Mouse (Mus musculus) embryonic facial prominence, embryonic 14.5 days (tissue): Measurements from ENCODE around the gene Efna1. TPM values are rescaled to one million over a fixed set of nuclear protein-coding genes. Genes with fewer than 3 reads are reported as not detected.

ENCODE experiments used
- ATAC-seq: fragments of 200-750 bp; cut with Nextera tagmentation; 2 replicates; pipeline ENCODE4 v1.8.0; 2017; ENCODE audit warnings: low read depth, moderate number of reproducible peaks, moderate TSS enrichment
- DNase-seq: peaks from one replicate; pipeline ENCODE4 v3.0.0-alpha.2; 2015; ENCODE audit warnings: low spot score
- H3K27ac ChIP-seq: fragments of 300-500 bp; sonication (generic); replicated peaks from 2 replicates; pipeline ENCODE4 v1.5.1; 2014; ENCODE audit warnings: low read depth, mild to moderate bottlenecking, low read length, moderate library complexity
- H3K27me3 ChIP-seq: fragments of 300-500 bp; sonication (generic); replicated peaks from 2 replicates; pipeline ENCODE4 v1.6.1; 2014; ENCODE audit warnings: low read length; ENCODE audit not compliant: control insufficient read depth, insufficient read depth
- H3K36me3 ChIP-seq: fragments of 300-500 bp; sonication (generic); 2 replicates; pipeline ENCODE4 v1.6.1; 2014; ENCODE audit warnings: low read length, mixed read lengths; ENCODE audit not compliant: control insufficient read depth, insufficient read depth
- H3K4me1 ChIP-seq: fragments of 300-500 bp; sonication (generic); 2 replicates; pipeline ENCODE4 v1.6.1; 2014; ENCODE audit warnings: antibody characterized with exemption, low read length; ENCODE audit not compliant: control insufficient read depth, insufficient read depth
- H3K4me2 ChIP-seq: fragments of 300-500 bp; sonication (generic); 2 replicates; pipeline ENCODE4 v1.6.1; 2014; ENCODE audit warnings: low read depth, mild to moderate bottlenecking, low read length, moderate library complexity, mixed read lengths
- H3K4me3 ChIP-seq: fragments of 300-500 bp; sonication (generic); 2 replicates; pipeline ENCODE4 v1.5.1; 2014; ENCODE audit warnings: low read depth, mild to moderate bottlenecking, low read length
- H3K9ac ChIP-seq: fragments of 300-500 bp; sonication (generic); 2 replicates; pipeline ENCODE4 v1.6.1; 2014; ENCODE audit warnings: low read depth, mild to moderate bottlenecking, low read length, moderate library complexity, mixed read lengths
- H3K9me3 ChIP-seq: fragments of 300-500 bp; sonication (generic); 2 replicates; pipeline ENCODE4 v1.6.1; 2016; ENCODE audit warnings: low read length; ENCODE audit not compliant: control insufficient read depth
- WGBS: fragments of 180-500 bp; shearing (Covaris S2); extraction: QIAGEN DNeasy Blood & Tissue Kit; methylation state at CpG from one replicate; pipeline ENCODE4 v1.1.7; 2014; 5-methylcytosine and 5-hydroxymethylcytosine counted together
- polyA plus RNA-seq: library from polyadenylated mRNA; unstranded; fragments of >200 nt; fragmentation: Nextera tagmentation; extraction: Ambion mirVana; gene quantifications from 2 replicates; pipeline ENCODE4 v1.2.1, GENCODE M21; 2014

Gene Efna1
- polyA plus RNA-seq, 1 experiment from 2014 or later: 33.8 TPM

DNA sequence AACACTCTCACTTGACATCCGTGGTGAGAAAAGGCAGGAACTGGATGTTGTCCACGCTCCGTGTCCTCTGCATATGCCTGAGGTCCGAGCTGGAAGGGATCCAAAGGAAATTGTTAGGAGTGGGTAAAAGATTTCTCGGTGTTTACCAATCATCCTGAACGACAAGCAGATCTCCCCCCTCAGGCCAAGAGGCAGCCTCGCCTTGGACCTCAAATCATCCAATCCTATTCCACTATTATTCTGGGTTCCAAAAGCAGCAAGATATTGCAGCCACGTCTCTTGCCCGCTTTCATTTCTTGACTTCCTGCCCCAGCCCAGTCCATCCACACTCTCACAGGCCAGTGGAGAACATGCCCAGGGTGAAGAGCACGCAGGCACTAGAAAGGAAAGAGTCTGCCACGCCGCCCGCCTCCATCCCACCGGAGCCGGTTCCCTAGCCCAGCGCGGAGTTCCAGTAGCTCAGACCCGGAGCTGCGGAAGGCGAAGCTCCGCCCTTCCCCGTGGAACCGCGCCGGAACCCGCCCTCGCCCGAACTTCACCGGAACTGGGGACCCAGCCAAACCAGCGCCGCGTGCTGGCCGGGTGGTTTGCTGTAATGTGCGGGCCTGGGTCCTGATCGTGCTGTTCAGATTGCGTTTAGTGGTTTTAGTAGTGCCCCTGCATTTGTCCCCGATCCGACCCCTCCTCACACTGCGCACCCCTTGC, 10.7 kb downstream of the Efna1 start, which contains the start of gene Slc50a1:
Slc50a1 (minus strand) TSS at position 520 of the 705 bp plus-strand sequence.
- Histone ChIP-seq H3K4me1 (peaks cover 27% of the 10 kb centered on the region), H3K9me3 (no peaks in the 10 kb centered on the region), H3K27me3 (no peaks in the 10 kb centered on the region), H3K4me2 (peak within 1 kb of the TSS; percentile 81), H3K36me3 (peaks cover 19% of the 10 kb centered on the region), H3K27ac (peak within 1 kb of the TSS; percentile 80), H3K4me3 (peak within 1 kb of the TSS; percentile 54), H3K9ac (peak within 1 kb of the TSS; percentile 69)
- DNase-seq (peak; percentile 79), ATAC-seq (peak; percentile 66)
- 3% methylated on average over 26 of the region's 39 CpGs for WGBS

DNA sequence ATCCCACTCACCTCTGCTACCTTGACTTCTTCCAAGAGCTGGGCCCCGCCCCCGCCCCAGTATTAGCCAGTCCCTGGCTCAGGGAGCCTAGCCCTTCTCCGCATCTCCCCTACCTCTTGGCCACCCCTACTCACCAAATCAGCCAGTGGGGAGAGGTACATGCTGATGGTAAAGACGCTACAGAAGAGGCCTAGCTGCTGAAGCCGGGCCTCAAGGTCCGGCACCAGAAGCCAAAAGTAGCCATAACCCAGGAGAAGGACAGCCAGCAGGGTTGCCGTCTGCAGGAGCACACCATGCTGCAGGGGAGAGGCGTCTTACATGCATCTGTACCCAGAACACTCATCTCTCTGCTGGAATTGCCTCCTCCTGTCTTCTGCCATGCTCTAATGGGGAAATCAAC, 12.0 kb downstream of the Efna1 start:
- Histone ChIP-seq H3K27ac (0 out of 2 replicates have a peak overlapping the region, but pooled peaks have one; percentile 2), H3K9me3 (no peaks in the 10 kb centered on the region), H3K4me3 (0 out of 2 replicates have a peak overlapping the region, but pooled peaks have one; percentile 4), H3K4me2 (peak overlapping the region; percentile 81), H3K9ac (no peak overlapping the region), H3K4me1 (peaks cover 27% of the 10 kb centered on the region), H3K36me3 (peaks cover 11% of the 10 kb centered on the region), H3K27me3 (no peaks in the 10 kb centered on the region)
- ATAC-seq: no peak
- WGBS: 40% methylated on average over 8 of the region's 8 CpGs
- DNase-seq: no peak

DNA sequence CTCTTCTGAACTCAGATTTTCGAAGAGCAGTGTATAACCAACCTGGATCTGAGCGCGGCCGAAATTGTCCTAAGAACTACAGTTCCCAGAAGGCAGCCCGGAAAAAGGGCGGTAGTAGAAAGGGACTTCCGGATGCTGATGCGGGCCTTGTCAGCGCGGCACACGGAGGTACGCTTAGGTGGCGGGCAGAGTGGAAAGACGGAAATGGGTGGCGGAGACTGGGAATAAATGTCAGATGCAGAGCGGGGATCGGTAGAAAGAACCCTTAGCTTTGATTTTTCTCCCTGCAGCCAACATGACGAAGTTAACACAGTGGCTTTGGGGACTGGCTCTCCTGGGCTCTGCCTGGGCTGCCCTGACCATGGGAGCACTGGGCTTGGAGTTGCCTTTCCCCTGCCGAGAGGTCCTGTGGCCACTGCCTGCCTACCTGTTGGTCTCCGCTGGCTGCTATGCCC, 14.5 kb downstream of the Efna1 start:
- DNase-seq (peak; percentile 95), ATAC-seq (peak; percentile 89)
- no peaks in the 10 kb centered on the region for H3K9me3 ChIP-seq
- H3K4me3 ChIP-seq: peak overlapping the region; percentile 84
- WGBS: under 1% methylated on average over 19 of the region's 20 CpGs
- H3K9ac ChIP-seq: peak overlapping the region; percentile 87
- no peaks in the 10 kb centered on the region for H3K36me3 ChIP-seq
- H3K27me3 ChIP-seq: no peaks in the 10 kb centered on the region
- H3K4me1 ChIP-seq: peaks cover 27% of the 10 kb centered on the region
- H3K27ac ChIP-seq: peak overlapping the region; percentile 76
- H3K4me2 ChIP-seq: peak overlapping the region; percentile 91

DNA sequence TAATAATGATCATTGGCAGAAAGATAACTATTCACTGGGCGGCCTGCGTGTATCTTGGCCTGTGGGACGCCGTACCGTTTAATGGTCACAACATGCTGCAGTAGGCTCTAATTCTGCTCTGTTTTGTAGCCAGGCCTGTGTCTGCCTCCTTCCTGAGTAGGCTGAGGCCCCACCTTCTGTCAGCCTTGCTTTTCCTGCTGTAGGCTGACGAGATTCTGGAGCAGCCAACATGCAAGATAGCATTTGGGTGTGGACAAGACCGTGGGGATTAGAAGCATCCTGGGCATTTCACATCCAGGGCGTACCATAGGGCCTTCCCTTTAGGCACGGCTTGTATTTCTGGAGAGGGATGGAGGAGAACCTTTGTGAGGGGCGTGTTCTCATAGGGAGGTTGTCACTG, 18.5 kb downstream of the Efna1 start:
- H3K27me3 ChIP-seq: no peaks in the 10 kb centered on the region
- no peak overlapping the region for H3K27ac ChIP-seq
- peaks cover 5% of the 10 kb centered on the region for H3K4me1 ChIP-seq
- H3K9ac ChIP-seq: no peak overlapping the region
- ATAC-seq (no peak), DNase-seq (no peak)
- WGBS: 62% methylated on average over 10 of the region's 10 CpGs
- no peaks in the 10 kb centered on the region for H3K9me3 ChIP-seq
- H3K36me3 ChIP-seq: no peaks in the 10 kb centered on the region
- H3K4me2 ChIP-seq: no peak overlapping the region
- no peak overlapping the region for H3K4me3 ChIP-seq

DNA sequence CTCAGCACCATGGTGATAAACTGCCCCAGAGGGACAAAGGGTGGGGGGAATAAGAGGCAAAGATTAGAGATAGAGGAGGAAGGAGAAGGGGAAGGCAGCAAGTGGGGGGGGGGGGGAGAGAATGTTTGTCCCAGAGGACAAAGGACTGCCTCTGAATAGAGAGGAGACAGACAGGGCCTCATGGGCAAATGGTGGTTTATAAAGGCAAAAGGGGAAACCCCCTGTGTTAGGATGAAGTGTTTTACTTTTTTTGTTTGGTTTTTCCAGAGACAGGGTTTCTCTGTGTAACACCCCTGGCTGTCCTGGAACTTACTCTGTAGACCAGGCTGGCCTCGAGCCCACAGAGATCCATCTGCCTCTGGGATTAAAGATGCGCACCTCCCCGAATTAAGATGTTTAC, 20.7 kb downstream of the Efna1 start:
- Histone ChIP-seq H3K9ac (no peak overlapping the region), H3K9me3 (no peaks in the 10 kb centered on the region), H3K4me2 (no peak overlapping the region), H3K36me3 (no peaks in the 10 kb centered on the region), H3K27ac (no peak overlapping the region), H3K4me1 (no peaks in the 10 kb centered on the region), H3K27me3 (no peaks in the 10 kb centered on the region), H3K4me3 (no peak overlapping the region)
- DNase-seq: no peak
- WGBS: 70% methylated on average over 3 of the region's 3 CpGs
- no peak for ATAC-seq

DNA sequence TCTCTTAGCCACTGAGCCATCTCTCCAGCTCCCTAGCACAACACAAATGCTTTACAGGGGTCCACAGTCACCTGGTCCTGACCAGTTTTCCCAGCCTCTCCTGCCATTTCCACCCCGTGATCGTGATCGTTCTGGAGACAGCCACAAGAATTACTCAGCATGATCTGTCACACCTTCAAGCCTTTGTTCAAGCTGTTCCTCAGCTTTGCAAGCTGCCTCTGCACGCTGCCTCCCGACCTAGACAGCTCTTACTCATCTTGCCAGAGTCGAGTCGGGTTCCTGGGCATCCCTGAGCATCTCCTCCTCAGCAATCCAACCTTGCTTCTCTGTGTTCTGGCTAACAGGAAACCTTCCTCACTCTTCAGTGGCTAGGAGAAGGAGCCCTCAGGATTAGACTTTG, 21.9 kb downstream of the Efna1 start, which contains the start of gene Dpm3:
Dpm3 (plus strand) TSS at position 283 of the 400 bp plus-strand sequence.
- Histone ChIP-seq H3K27ac (no peak within 1 kb of the TSS), H3K4me2 (no peak within 1 kb of the TSS), H3K4me1 (no peaks in the 10 kb centered on the region), H3K9me3 (no peaks in the 10 kb centered on the region), H3K27me3 (no peaks in the 10 kb centered on the region), H3K4me3 (no peak within 1 kb of the TSS), H3K36me3 (no peaks in the 10 kb centered on the region), H3K9ac (0 out of 2 replicates have a peak within 1 kb of the TSS, but pooled peaks have one; percentile 8)
- no peak for ATAC-seq
- 56% methylated on average over 7 of the region's 7 CpGs for WGBS
- no peak for DNase-seq

DNA sequence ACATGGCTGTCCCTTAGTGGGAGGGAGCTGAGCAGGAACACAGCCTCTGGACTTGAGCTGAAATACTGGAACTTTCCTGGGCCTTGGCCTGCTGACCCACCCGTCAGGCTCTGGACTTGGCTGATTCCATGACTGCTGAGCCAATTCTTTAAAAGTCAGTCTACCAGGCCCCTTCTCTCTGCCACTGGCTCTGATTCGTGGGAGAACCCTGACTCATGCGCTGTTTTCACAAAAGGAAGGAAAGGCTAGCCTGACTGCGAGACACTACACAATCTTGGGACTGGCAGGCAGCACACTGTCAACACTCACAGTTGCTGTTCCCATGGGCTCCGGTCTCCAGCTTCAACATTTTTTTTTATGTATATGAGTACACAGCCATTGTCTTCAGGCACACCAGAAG, 24.8 kb downstream of the Efna1 start:
- 79% methylated on average over 5 of the region's 5 CpGs for WGBS
- H3K9me3 ChIP-seq: no peaks in the 10 kb centered on the region

DNA sequence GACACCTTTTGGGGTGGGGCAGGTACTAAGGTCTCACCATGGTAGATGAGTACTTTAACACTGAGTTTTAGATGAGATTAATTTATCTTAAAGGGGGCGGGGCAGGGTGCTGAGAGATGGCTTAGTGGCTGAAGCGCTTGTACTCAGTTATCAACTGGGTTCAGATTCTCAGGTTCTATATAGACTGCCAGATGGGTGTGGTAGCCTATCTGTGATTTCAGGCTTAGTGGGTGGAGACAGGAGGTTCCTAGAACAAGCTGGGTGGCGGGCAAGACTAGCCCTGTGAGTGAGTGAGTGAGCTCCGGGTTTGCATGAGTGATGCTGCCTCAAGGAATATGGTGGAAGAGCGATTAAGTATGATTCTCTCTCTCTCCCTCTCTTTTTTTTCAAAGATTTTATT, 25.9 kb downstream of the Efna1 start:
- 98% methylated on average over 5 of the region's 5 CpGs for WGBS
- Histone ChIP-seq H3K4me2 (no peak overlapping the region), H3K4me1 (peaks cover 8% of the 10 kb centered on the region; the same call in 1 of the 2 replicates)

More for the DNA sequence above, 24.8 kb downstream of the Efna1 start:
- Histone ChIP-seq H3K27ac (no peak overlapping the region), H3K4me2 (no peak overlapping the region), H3K4me1 (peaks cover 3% of the 10 kb centered on the region; the same call in 1 of the 2 replicates), H3K27me3 (no peaks in the 10 kb centered on the region), H3K9ac (no peak overlapping the region), H3K4me3 (no peak overlapping the region), H3K36me3 (no peaks in the 10 kb centered on the region)
- ATAC-seq (no peak), DNase-seq (no peak)

More for the DNA sequence above, 25.9 kb downstream of the Efna1 start:
- no peaks in the 10 kb centered on the region for H3K27me3 ChIP-seq
- H3K36me3 ChIP-seq: no peaks in the 10 kb centered on the region
- no peak overlapping the region for H3K27ac ChIP-seq
- ATAC-seq: no peak
- H3K4me3 ChIP-seq: no peak overlapping the region
- H3K9ac ChIP-seq: no peak overlapping the region
- no peak for DNase-seq
- no peaks in the 10 kb centered on the region for H3K9me3 ChIP-seq
